Mouse (Mus musculus): ENCODE data around the gene Mov10l1.

Gene Mov10l1

DNA sequence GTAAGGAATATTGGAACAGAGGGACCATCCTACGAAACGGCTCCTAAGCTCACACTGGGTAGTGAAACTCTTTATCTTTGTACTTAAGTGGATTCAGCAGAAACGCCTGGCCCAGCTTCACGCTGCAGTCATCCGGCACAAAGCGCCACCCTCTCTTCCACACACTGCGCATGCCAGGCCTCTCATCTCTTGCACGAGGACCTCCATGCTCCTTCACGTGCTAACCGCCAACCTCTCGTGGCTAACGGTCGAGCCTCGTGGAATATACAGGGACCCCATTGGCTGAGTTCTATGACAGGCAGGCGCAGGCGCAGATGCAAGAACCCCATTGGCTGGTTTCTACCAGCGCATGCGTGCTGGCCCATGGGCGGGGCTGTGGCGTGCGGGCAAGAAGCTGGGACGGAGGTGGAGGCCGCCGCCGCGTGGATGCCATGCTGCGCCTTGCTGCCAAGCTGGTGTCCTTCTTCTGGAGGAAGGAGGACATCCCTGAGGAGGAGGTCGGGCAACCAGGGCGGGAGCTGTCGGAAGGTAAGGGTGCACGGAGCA is at the start of gene Mov10l1:
Gene Mov10l1 (plus strand): TSS at position 376 of the 546 bp plus-strand sequence.
- no peak for DNase-seq

DNA sequence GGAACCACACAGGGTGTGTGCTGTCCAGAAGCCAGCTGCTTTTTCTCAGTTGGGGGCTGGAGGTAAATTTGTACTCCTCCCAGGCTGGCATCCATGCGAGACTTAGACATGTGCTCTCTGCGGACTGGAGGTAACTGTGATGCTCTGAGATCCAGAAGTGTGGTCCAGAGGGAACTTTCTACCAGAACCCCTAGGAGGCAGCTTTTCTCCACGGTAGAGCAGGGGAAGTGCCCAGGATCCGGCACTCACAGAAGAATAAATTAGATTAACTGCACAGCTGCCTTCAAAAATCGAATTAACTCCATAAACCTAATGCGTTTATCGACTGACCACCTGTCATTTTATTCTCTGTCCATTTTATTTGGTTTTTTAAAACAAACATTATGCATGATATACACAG is 48.6 kb upstream of the Mov10l1 start:
- DNase-seq, result peak; percentile 29

DNA sequence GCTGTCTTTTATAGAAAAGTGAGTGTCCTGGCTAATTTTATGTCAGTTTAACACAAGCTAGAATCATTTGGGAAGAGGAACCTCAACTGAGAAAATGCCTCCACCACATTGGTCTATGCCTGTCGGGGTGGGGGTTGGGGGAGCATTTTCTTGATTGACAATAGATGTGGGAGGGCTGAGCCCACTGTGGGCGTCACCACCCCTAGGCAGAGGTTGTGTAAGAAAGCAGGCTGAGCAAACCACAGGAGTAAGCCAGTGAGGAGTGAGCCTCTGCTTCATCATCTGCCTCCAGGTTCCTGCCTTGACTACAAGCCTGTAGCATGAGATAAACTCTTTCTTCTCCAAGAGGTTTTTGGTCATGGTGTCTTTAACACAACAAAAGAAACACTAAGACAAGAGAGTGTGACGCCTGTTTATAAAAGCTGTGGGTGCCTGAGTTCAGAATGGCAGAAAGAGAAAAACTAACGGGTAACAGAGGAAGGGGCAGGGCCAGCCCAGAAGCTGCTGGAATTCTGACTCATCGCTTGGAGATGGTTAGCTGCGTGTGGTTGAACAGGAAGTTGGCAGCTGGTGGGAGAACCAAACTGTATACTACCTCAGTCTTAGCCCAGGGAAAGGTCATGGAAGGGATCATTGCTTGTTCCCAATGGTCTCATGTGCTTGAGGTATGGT is 46.0 kb upstream of the Mov10l1 start:
- no peak for DNase-seq

DNA sequence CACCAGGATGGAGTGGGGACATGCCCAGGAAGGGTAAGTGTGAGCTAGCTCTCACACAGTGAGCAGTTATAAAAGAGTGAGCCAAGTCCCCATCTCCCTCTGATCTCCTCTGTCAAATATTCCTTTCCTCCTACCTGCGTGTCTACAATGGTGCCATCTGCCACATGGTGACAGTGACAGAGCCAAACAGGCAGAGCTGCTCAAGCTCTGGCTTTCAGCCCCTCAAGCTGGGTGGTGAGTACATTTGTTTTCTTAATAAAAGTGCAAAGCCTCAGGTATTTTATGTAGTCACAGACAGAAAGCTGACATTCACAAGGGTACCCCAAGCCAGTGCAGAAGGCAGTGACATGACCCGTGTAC is 45.4 kb upstream of the Mov10l1 start:
- no peak for DNase-seq

DNA sequence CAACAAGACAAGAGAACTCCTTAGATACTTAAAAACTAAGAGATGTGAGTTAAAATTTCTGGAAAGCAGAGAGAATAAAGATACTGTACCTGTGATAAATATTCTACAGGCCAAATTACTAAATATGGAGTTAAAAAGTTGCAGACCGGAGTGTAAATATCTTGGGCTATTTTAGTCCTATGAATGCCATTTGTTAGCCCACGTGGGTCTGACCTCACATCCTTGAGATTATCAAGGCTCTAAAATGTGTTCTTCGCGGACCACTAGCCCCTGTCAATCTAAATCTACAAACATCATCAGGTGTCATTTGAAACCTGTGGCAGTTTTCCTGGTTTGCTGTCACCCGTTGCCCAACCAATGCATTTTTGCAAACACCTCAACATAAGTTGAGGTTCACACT is 39.9 kb upstream of the Mov10l1 start:
- DNase-seq, result no peak

DNA sequence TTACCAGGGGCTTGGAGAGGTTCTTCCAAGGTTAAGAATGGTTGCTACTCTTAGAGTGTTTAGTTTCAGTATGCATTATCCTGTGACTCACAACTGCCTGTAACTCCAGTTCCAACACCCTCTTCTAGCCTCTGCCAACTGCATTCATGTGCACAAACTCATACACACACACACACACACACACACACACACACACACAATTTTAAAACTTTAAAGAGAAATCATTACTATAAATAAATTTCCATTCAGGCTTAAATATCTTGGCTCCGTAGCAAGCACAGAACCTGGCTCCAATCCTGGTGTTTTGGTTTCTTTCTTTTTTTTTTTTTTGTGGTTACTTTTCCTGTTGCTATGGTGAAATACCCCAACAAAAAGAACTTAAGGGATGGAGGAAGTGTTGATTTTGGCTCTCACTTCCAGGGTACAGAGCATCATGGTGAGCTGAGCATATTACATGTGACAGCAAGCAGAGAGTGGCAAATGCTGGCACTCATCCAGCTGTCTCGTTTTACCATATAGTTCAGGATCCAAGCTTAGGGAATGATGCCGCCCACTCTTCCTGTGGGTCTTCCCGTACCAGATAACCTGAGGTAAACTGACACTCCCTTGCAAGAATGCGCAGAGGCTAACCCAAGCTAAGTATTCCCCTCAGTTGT is 38.7 kb upstream of the Mov10l1 start:
- peak; percentile 12 for DNase-seq

DNA sequence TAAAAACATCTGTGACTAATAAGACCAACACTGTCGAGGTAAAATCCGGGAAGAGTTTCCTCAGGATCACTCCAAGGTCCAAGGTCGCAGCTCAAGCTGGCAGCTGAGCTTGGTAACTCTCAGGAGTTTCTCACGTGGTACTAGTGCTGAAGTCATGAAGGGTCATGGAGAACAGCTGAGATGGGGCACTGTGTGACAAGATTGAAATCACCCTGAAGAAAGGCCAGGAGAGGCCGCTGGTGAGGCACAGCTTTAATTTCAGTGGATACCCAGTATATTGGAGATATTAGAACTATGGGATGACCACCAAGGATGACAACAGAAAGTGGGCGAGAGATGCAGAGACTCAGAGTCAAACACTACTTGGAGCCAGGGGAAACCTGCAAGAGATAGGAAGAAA is 35.9 kb upstream of the Mov10l1 start:
- DNase-seq, result no peak

DNA sequence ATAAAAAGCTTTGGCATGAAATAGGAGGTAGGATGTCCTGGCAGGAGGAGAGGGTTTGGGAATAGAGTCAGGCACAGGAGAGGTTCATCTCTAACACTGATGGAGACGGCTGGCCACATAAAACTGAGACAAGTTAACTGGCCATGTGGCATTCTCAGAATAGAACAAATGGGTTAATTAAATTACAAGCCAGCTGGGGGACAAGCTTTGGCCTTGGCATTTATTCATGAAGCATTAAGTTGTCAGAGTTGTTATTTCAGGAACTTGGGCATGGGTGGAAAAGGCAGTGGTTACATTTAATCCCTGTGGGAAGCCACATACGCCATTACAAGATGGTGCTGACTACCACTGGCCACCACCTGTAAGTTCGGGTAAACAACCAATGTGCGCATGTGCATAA is 31.5 kb upstream of the Mov10l1 start:
- DNase-seq, result peak; percentile 18

DNA sequence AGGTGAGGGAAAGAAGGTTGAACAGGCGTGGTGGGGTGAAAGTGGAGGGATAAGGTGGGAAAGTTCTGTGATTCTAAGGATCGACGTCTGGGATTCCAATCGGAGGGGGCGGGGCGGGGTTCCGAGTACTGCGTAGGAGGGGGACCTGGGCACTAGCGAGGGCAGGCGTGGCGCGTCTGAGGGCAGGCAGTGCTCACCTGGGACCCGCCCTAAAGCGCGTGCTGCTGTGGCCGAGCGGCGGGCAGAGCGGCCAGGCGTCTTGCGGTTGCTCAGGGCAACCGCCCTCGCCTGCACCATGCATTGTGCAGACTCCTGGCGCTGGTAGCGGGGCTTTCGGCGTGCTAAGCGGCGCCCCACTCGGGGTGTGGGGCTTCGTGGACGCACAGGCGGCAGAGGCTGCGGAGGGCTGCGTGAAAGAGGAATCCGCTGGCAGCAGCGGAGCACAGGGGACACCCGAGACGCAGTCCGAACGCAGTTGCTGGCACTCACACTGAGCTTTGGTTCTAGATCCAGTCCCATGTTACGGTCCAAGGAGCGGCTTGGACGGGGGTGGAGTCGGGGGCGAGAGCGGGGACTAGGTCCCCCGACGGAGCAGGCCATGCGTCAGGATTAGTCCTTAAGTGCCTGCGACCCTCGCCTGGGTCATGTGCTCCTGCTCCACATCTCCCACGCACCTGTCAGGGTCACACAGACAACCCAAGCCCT is 28.2 kb upstream of the Mov10l1 start, which contains the start of gene Ttll8:
Gene Ttll8 (minus strand): TSS at position 51 of the 705 bp plus-strand sequence.
- DNase-seq, result peak; percentile 53

DNA sequence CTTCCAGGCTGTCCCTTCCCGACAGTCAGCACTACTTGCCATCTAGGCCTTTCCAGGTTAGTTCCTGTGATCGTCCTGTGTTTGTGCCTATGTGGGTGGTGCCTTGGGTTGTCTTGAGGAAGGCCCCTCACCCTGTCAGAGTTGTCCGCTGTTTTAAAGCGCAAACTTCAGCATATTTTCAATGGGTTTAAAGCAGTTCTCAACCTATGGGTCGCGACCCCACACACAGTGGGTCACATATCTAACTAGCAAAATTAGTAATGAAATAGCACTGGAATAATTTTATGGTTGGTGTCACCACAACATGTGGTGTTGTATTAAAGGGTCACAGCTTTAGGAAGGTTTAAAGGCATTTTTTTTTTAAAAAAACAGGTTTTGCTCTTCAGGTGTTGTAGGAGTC is 27.4 kb upstream of the Mov10l1 start:
- DNase-seq, result no peak

DNA sequence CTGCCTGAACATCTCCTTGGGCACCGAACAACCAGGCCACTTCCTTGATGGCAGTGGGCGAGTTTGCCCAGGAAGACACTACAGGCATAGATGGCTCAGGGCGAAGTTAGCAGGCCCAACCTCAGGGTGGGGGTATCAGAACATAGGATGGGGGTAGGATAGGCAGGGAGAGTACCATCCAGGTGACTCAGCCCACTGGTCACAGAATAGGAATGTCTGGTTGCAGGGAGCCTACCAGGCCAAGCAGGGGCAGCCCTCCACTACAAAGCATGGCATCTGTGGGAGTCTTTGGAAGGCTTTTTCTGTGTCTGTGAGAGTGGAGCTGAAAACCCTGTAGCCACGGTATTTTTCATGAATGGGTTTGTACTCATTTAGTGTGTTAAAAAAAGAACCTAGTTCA is 25.2 kb upstream of the Mov10l1 start:
- no peak for DNase-seq

DNA sequence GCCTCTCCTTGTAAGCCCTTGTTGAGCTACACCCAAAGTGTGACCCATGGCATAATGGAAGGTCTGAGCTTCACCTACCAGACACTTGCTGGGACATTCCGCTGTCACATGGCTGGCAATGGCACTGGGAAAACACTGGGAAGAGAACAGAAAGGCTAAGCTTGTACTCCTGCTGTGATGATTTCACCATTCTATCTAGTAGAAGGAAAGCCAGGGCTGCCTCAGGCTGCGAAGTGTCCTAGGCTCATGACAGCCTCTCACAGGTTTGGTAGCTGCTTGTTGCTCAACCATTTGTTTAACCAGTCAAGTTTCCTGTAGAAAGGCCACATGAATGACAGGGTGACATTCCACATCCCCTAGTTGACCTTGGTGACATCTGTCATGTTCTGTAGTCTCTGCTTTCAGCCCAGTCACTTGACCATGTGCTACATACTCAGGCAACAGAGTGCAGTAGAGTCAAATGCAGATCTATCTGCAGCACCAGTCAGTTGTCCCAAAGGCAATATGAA is 18.6 kb upstream of the Mov10l1 start:
- DNase-seq, result no peak

DNA sequence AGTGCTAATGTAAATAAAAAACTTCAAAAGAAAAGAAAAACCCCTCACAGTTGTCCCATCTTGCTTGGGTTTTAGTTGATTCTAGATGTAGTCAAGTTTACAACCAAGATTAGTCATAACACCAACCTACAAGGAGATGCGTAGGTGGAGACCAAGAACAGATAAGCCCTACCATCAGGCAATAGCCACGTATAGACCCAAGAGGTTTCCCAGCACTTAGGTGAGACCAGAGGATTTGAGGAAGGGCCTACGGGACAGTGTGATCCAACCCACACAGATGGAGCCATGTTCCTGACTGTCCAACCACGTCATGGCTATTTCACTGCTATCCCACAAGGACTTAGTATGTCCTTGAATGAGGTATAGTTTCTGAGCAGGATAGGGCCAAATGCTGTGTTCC is 10.4 kb upstream of the Mov10l1 start:
- DNase-seq, result no peak

DNA sequence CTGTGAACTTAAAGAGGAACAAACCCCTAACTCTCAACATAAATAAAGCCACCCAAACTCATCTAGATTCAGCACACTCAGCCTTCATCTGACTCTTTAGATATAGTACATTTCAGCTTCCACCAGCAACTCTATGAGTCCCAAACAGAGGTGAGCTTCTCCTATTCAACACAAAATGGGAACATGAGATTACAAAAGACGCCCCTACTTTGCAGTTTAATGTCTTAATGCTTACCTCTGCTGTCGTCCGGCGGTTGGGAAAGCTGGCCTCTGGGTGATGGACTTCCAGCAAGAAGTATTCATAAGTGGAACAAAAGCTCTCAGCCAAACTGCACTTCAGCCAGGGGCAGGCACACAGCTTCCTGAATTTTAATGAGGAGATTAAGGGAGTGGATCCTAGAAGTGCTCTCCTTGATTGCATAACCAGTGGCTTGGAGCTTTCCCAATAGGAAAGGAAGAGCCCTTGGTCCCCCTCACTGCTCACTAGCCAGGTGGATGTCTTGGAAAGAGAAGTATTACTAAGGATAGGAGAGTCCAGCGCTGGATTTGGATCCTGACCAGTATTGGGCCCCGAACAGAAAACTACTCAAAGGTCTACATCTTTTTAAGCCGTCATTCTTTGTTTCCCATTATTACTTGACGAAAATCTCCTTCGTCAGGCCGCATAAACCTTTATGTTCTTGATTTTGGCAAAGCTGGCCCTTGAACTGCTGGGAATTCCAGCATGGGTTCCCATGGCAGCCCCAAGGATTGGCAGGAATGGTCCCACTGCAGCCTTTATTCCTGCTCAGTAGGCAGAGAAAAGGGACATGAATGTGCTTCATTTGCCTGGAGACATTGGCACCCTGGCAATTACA is 4.2 kb upstream of the Mov10l1 start, which contains the start of gene Mlc1:
Gene Mlc1 (minus strand): TSS at position 727 of the 857 bp plus-strand sequence.
- DNase-seq, result peak; percentile 42

DNA sequence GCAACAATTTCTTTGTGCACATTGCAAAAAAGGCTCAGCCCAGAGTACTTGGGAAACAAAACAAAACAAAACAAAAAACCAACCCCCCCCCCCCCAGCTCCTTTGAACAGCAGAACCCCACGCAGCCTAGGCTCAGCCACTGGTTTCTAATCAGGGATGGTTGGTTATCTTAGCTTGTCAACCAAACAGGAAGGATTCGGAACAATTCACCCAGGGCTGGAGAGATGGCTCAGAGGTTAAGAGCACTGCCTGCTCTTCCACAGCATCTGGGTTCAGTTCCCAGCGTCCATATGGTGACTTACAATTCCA is 3.6 kb upstream of the Mov10l1 start:
- DNase-seq, result no peak

DNA sequence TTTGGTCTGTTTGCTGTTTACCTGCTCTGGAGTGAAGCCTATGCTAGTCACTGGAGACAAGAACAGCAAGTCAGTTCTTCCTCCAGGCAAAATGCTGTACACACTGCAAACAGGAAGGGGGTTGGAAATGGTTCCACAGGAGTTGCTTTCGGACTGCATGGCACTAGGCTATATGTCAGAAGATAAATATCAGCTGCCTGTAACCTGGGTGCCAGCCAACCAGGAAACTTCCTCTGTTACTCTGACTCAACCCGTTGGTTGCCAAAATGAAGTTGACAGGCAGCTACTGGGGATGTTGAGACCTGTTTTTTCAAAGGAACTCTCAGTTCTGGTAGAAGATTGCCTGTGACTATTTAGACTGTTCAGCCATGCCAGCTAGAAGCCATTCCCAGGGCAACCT is 6.5 kb downstream of the Mov10l1 start:
- no peak for DNase-seq

DNA sequence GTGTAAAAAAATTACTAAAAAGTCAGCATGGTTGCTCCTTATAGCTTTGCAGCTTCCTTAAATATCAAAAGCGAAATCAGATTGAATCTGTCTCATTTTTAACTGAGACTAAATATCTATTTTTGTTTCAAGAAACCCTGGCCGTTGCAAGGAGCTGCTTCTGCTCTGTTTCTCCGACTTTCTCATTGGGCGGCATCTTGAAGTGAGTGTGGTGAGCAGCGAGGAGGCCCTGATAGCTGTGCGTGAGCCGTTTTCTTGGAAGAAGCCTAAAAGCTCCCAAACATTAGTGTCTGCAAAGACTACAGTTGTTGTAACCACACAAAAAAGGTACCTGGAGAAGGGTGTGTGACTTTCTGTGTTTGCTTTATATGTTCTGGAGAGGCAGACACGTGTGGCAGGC is 15.9 kb downstream of the Mov10l1 start:
- DNase-seq, result no peak

DNA sequence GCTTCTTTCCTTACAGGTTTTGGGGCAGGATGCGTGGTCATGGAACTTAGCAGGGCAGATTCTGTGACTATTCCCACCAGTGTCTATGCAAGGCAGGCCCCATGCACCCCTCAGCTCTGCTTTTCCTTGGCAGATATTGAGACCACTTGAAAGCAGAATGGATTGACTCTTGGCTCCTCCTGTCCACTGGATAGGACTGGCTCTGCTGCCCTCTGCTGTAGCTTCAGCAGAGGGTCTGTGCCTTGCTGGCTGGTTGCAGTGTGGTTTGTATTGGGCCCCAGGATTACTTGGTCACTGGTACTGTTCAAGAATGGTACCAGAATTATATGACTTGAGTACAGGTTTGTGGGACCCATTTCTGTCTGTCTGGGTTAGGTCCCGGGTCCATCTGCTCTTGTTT is 16.4 kb downstream of the Mov10l1 start:
- DNase-seq, result no peak

DNA sequence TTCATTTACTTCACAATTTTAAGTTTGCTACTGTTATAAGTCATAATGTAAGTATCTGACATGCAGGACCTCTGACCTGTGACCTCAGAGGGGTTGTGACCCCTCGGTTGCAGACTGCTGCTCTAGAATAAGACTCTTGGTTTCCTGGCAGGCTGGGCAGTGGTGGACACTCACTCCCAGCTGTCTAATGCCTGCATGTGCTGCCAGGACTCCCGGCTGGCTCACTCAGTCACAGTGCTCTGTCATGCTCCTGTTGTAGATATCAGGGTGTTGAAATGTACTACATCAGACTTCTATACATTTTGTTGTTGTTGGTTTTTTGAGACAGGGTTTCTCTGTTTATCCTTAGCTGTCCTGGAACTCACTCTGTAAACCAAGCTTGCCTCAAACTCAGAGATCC is 17.7 kb downstream of the Mov10l1 start:
- no peak for DNase-seq

DNA sequence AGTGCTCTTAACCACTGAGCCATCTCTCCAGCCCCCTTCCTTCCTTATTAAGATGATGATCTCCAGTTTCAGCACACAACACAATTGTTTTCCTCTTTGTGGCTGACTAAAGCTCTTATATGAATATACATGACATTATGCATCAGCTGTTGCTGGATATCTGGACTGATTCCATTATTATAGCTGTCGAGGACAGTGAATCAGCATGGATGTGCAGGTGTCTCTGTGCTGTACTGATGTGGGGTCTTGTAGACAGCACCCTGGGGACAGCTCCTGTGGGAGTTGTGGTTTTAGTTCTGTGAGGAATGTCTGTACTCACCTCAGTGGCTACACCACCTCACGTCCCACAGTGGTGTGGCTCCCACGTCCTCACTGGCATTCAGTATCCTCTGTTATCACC is 18.5 kb downstream of the Mov10l1 start:
- DNase-seq, result no peak

DNA sequence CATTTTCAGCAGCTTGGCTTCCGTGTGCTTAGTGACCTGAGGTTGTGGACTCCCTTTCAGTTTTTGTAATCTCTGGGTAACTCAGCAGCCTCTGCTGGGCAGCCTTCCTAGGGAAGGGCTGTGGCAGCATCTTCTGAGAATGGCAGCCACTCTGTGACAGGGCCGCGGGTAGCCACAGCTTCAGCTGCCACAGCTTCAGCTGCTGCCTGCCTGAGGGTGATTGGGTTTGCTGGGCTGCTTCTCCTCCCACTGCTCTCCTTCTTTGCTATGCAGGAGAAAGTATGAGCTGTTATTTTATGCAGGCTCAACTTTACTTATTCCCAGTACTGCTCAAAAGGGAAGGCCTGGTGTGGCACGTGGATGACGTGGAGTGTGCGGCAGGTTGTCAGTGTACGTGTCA is 24.3 kb downstream of the Mov10l1 start:
- DNase-seq, result no peak

DNA sequence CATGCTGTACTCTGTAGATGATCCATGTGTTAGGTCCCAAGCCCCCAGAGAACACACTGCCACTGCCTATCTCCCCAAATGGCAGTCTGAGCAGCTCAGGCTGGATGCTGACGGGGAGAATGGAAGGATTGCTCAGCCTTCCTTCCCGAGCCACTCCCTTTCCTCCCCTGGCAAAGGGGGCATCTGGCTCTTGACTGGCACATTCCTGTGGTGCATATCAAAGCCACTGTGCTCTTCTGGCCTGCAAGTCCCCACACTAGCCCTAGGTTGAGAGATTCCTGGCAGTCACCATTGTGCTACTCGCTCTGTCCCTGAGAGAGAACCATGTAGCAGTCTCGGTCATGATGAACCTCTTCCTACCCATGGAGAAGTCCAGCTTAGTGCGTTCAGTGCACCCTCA is 25.1 kb downstream of the Mov10l1 start:
- DNase-seq, result no peak

DNA sequence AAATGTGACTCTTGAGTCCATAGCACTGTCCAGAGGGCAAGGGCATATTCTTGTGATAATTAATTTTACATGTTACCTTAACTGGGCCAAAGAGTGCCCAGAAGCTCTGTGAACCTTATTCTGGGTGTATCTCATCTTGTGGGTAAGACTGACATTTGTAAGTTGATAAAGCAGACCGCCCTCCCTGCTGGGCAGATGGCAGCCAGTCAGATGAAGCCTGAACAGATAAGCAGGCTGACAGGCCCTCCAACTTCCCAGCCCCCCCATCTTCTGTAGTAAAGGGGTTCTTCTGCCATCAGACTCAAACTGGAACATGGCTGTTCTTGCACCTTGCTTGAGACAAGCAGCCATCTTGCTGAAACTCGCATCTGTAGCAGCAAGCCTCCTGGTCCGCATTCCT is 34.0 kb downstream of the Mov10l1 start:
- DNase-seq, result no peak

Data from retina, postnatal 1 day (tissue).